Mouse (Mus musculus) heart, adult 2 months (tissue): ENCODE data around the gene Fam104a. TPM values are rescaled to one million over a fixed set of nuclear protein-coding genes. Genes with fewer than 3 reads are reported as not detected.

ENCODE experiments used
- DNase-seq, 2 experiments: peaks; one replicate each; pipeline ENCODE4 v3.0.0; 2021
- H3K27ac ChIP-seq: fragments of 200-600 bp; 2 replicates; pipeline ENCODE4 v1.8.1; 2022
- H3K27me3 ChIP-seq: fragments of 200-500 bp; 2 replicates; pipeline ENCODE4 v1.6.1; 2012; ENCODE audit warnings: mild to moderate bottlenecking, low read length, inconsistent platforms, mixed read lengths; ENCODE audit not compliant: control insufficient read depth, insufficient read depth
- H3K36me3 ChIP-seq: fragments of 200-500 bp; 2 replicates; pipeline ENCODE4 v1.6.1; 2012; ENCODE audit warnings: low read length, inconsistent platforms; ENCODE audit not compliant: control insufficient read depth, insufficient read depth
- H3K4me1 ChIP-seq: fragments of 200-500 bp; 2 replicates; pipeline ENCODE4 v1.6.1; 2011; ENCODE audit warnings: low read length; ENCODE audit not compliant: control insufficient read depth, insufficient read depth
- H3K4me3 ChIP-seq: fragments of 200-600 bp; 2 replicates; pipeline ENCODE4 v1.8.1; 2022
- H3K79me2 ChIP-seq: fragments of 200-500 bp; replicated peaks from 2 replicates; pipeline ENCODE4 v1.6.1; 2012; ENCODE audit warnings: mild to moderate bottlenecking, inconsistent platforms, low read length, moderate library complexity, mixed read lengths; ENCODE audit not compliant: control insufficient read depth, insufficient read depth
- H3K9ac ChIP-seq: fragments of 200-500 bp; 2 replicates; pipeline ENCODE4 v1.6.1; 2012; ENCODE audit warnings: low read depth, mild to moderate bottlenecking, control low read depth, inconsistent platforms, low read length, mixed read lengths
- CTCF ChIP-seq: fragments of 200-600 bp; IDR thresholded peaks from 2 replicates; pipeline ENCODE4 v1.8.1; 2022; ENCODE audit warnings: antibody characterized with exemption, mild to moderate bottlenecking, moderate library complexity
- EP300 ChIP-seq: fragments of 200-500 bp; IDR thresholded peaks from 2 replicates; pipeline ENCODE4 v1.6.1; 2011; ENCODE audit warnings: low read depth, low read length, control low read depth; ENCODE audit not compliant: insufficient read depth
- WGBS: fragments of 180-500 bp; shearing (Covaris S2); methylation state at CpG from one replicate; pipeline ENCODE4 v1.1.7; 2018; 5-methylcytosine and 5-hydroxymethylcytosine counted together
- intact Hi-C: fragments of 180-260 bp; cut with DNase I; formaldehyde crosslinking; loops from one replicate; pipeline ENCODE4 v1.15.1; 2025
- polyA plus RNA-seq: library from polyadenylated mRNA; depleted of rRNA; stranded (reverse); fragments of >200 nt; gene quantifications from 2 replicates; pipeline ENCODE4 v1.2.3, GENCODE M21; 2012; rRNA removed
- total RNA-seq, 2 experiments: library from RNA; stranded (reverse); gene quantifications; 2 replicates each; pipeline ENCODE4 v1.2.3; 2021

Fam104a gene
- total and polyA plus RNA-seq, 3 experiments: 12.4 to 16.4 (median 15.3) TPM

DNA sequence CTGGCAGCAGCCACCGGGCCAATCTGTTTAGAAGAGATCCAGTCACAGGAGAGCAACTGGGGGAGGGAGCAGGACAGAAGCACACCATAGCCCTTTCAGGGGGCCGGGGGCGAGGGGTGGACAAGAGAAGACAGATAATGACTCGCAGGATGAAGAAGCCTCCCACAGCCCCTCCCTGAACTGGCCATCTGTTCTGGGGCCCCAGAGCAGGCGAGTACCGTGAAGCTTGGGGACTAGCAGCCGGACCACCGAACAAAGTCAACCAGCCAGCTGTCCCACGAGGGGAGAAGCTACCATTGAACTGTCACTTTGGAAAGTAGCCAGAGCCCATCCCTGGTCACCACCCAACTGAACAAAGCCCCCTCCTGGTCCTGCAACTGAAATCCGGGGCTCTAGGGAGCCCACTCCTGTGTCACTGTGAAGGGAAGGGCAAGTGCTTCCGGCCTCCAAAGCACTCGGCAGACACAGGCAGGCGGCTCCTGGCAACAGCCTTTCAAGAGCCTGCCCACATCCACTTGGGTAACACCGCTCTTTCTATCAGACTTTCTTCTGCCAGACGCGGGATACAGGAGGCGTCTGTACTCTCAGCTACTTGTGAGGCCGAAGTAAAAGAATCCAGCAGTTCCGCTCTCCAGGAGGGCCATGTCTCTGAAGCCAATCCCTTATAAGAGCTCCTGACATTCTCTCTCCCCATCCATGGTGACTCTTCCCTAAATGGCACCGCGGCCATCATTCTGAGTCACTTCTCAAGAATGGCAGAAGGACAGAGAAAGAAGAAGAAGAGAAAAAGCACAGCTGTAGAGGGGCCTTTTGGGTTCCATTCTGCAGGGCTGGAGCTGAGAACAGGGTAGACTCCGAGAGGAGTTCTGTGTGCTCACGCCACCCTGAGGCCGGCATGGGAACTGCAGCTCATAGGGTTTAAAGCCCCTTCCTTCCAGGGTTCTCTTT, 72.0 kb downstream of the Fam104a start:
- Histone ChIP-seq H3K27ac (no peak overlapping the region), H3K27me3 (no peaks in the 10 kb centered on the region), H3K9ac (no peak overlapping the region), H3K36me3 (no peaks in the 10 kb centered on the region), H3K4me3 (no peak overlapping the region), H3K79me2 (no peaks in the 10 kb centered on the region), H3K4me1 (no peaks in the 10 kb centered on the region)
- DNase-seq: peak; percentile 11 to 44
- TF ChIP-seq CTCF (peak; percentile 68), EP300 (no peak)
- intact Hi-C loops: loop anchor here (5.0 kb wide), 1 partner anchor 435 kb away; no protein-coding TSS in a partner anchor
- WGBS: 28% methylated on average over 24 of the region's 24 CpGs

Other genes starting within 250 kb of the Fam104a start
- gene Sstr2, start 64.8 kb downstream of the Fam104a start, total RNA-seq: not detected
- not detected in 2 replicates for gene Sstr2, start 64.8 kb downstream of the Fam104a start, polyA plus RNA-seq
- 10 to 100 TPM; 16.9 to 18.6 TPM for gene Cog1, start 35.0 kb downstream of the Fam104a start, total RNA-seq
- gene Cog1, start 35.0 kb downstream of the Fam104a start, polyA plus RNA-seq: 25.2 and 32.7 TPM in 2 replicates
- gene Slc39a11, start 34.1 kb downstream of the Fam104a start, total RNA-seq: 1 to 10 TPM; 2.6 to 2.7 TPM
- gene Slc39a11, start 34.1 kb downstream of the Fam104a start, polyA plus RNA-seq: 3.7 and 5.6 TPM in 2 replicates
- 1 to 10 TPM; 5.8 to 6.4 TPM for gene D11Wsu47e, start 257 bp upstream of the Fam104a start, total RNA-seq
- gene D11Wsu47e, start 257 bp upstream of the Fam104a start, polyA plus RNA-seq: 4.7 and 7.8 TPM in 2 replicates
- not detected for gene Cpsf4l, start 25.9 kb upstream of the Fam104a start, total RNA-seq
- 0.18 TPM in 1 of 2 replicates, not detected in the other for gene Cpsf4l, start 25.9 kb upstream of the Fam104a start, polyA plus RNA-seq
- gene Cdc42ep4, start 67.7 kb upstream of the Fam104a start, total RNA-seq: 10 to 100 TPM; 20.6 to 23.2 TPM
- gene Cdc42ep4, start 67.7 kb upstream of the Fam104a start, polyA plus RNA-seq: 12.3 and 12.9 TPM in 2 replicates